Mouse (Mus musculus) hindbrain, embryonic 15.5 days (tissue): Measurements from ENCODE around the gene Tmprss4. TPM values are rescaled to one million over a fixed set of nuclear protein-coding genes. Genes with fewer than 3 reads are reported as not detected.

ENCODE experiments used
- ATAC-seq: fragments of 200-750 bp; cut with Nextera tagmentation; 2 replicates; pipeline ENCODE4 v1.8.0; 2017; ENCODE audit warnings: low read depth, moderate number of reproducible peaks, moderate TSS enrichment; ENCODE audit not compliant: low FRiP score
- H3K27ac ChIP-seq: fragments of 300-500 bp; sonication (generic); replicated peaks from 2 replicates; pipeline ENCODE4 v1.5.1; 2015; ENCODE audit warnings: mild to moderate bottlenecking, inconsistent platforms
- H3K27me3 ChIP-seq: fragments of 300-500 bp; sonication (generic); 2 replicates; pipeline ENCODE4 v1.6.1; 2015; ENCODE audit warnings: control low read depth, inconsistent platforms
- H3K36me3 ChIP-seq: fragments of 300-500 bp; sonication (generic); 2 replicates; pipeline ENCODE4 v1.6.1; 2015; ENCODE audit warnings: control low read depth, inconsistent platforms
- H3K4me1 ChIP-seq: fragments of 300-500 bp; sonication (generic); replicated peaks from 2 replicates; pipeline ENCODE4 v1.6.1; 2015; ENCODE audit warnings: control low read depth, inconsistent platforms
- H3K4me2 ChIP-seq: fragments of 300-500 bp; sonication (generic); 2 replicates; pipeline ENCODE4 v1.6.1; 2015; ENCODE audit warnings: moderate library complexity, mild to moderate bottlenecking, inconsistent platforms
- H3K4me3 ChIP-seq: fragments of 300-500 bp; sonication (generic); 2 replicates; pipeline ENCODE4 v1.5.1; 2015; ENCODE audit warnings: mild to moderate bottlenecking, inconsistent platforms
- H3K9ac ChIP-seq: fragments of 300-500 bp; sonication (generic); 2 replicates; pipeline ENCODE4 v1.6.1; 2015; ENCODE audit warnings: inconsistent platforms
- H3K9me3 ChIP-seq: fragments of 300-500 bp; sonication (generic); 2 replicates; pipeline ENCODE4 v1.6.1; 2016; ENCODE audit warnings: control low read depth, inconsistent platforms
- WGBS: fragments of 180-500 bp; shearing (Covaris S2); methylation state at CpG from one replicate; pipeline ENCODE4 v1.1.7; 2015; 5-methylcytosine and 5-hydroxymethylcytosine counted together
- polyA plus RNA-seq: library from polyadenylated mRNA; unstranded; fragments of >200 nt; fragmentation: Nextera tagmentation; extraction: Ambion mirVana; gene quantifications from 2 replicates; pipeline ENCODE4 v1.2.1, GENCODE M21; 2015

Gene Tmprss4
- polyA plus RNA-seq, 1 experiment from 2014 or later, result 0.14 TPM

- H3K4me3 ChIP-seq, result no peak overlapping the region
- no peak overlapping the region for H3K4me2 ChIP-seq
- no peaks in the 10 kb centered on the region for H3K9me3 ChIP-seq
- ATAC-seq, result no peak
- H3K27ac ChIP-seq, result no peak overlapping the region
- H3K9ac ChIP-seq, result no peak overlapping the region
- H3K36me3 ChIP-seq, result no peaks in the 10 kb centered on the region
- H3K4me1 ChIP-seq, result peaks cover 2% of the 10 kb centered on the region
- H3K27me3 ChIP-seq, result peaks cover 8% of the 10 kb centered on the region; the same call in 1 of the 2 replicates
- WGBS, result 75% methylated on average over 1 of the region's 1 CpGs
Measured at GRCm38 (mm10) chr9:45150933-45151332, 53.0 kb downstream of the Tmprss4 start.

DNA sequence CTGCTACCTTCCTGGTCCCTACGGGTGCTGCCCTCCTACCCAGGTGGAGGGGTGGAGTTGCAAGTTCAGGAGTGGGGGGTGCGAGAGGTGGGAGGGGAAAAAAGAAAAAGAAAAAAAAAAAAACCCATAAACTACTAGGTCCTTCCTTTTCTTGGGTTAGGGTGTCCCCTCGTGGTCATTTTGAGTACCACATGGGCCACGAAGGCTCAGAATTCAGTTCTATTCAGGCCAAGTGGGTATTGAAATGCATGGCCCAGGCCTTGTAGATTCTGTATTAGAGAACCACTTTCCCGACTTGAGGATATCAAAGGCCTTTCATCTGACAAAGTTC lies 57.7 kb downstream of the Tmprss4 start:
- Histone ChIP-seq H3K4me2 (peak overlapping the region; percentile 93), H3K36me3 (no peaks in the 10 kb centered on the region), H3K9me3 (no peaks in the 10 kb centered on the region), H3K4me1 (peaks cover 10% of the 10 kb centered on the region), H3K4me3 (peak overlapping the region; percentile 41), H3K27ac (no peak overlapping the region), H3K27me3 (peaks cover 44% of the 10 kb centered on the region), H3K9ac (peak overlapping the region; percentile 42)
- ATAC-seq, result no peak
- 1% methylated on average over 5 of the region's 5 CpGs for WGBS

- Histone ChIP-seq H3K4me2 (peak overlapping the region; percentile 93), H3K4me1 (peaks cover 10% of the 10 kb centered on the region), H3K27me3 (peaks cover 49% of the 10 kb centered on the region), H3K4me3 (peak overlapping the region; percentile 41), H3K9ac (peak overlapping the region; percentile 42), H3K9me3 (no peaks in the 10 kb centered on the region), H3K36me3 (no peaks in the 10 kb centered on the region), H3K27ac (no peak overlapping the region)
- 2% methylated on average over 27 of the region's 27 CpGs for WGBS
- ATAC-seq, result peak; percentile 66
Measured at GRCm38 (mm10) chr9:45145533-45146266, 58.2 kb downstream of the Tmprss4 start.

DNA sequence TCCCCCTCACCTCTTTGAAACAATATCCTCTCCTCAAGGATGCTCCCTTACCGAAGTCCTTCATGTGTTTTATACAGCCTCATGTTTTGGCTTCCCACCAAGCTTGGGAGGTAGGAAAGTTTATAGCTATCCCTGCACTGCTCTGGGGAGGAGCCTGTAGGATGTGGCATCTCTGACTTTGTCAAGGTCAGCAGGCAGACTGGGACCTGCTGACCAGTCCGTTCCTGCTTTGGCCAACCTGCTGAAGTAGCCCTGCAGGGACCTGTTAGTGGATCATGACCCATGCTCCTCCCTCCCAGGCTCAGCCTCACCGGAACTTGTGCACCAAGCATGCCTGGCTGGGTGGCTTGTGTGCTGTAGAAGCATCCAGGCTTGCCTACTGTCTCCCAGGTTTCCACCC lies 61.2 kb downstream of the Tmprss4 start:
- Histone ChIP-seq H3K9me3 (no peaks in the 10 kb centered on the region), H3K4me3 (no peak overlapping the region), H3K36me3 (no peaks in the 10 kb centered on the region), H3K4me2 (no peak overlapping the region), H3K27me3 (peaks cover 77% of the 10 kb centered on the region), H3K9ac (no peak overlapping the region), H3K27ac (no peak overlapping the region), H3K4me1 (peaks cover 26% of the 10 kb centered on the region)
- no peak for ATAC-seq
- 65% methylated on average over 3 of the region's 3 CpGs for WGBS

DNA sequence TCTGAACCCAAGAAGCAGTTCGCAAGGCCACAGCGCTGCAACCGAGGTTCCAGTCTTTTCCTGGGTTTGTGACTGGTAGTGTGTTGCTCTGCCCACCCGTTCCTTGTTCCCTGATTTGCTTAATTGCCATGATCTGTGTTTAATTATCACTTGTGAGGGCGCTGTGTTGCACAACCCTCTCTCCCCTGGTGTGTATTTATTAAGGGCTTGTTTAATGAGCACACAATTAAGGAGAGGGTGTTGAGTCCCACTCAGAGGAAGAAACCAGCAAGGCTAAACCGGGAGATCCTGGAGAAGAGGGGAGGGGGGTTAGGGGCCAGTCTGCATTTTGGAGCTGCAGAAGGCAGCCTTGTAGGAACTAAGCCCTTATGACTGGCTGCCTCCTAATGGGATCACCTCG lies 62.9 kb downstream of the Tmprss4 start:
- H3K27me3 ChIP-seq, result peaks cover 87% of the 10 kb centered on the region
- H3K9ac ChIP-seq, result no peak overlapping the region
- H3K4me2 ChIP-seq, result no peak overlapping the region
- H3K4me3 ChIP-seq, result no peak overlapping the region
- H3K36me3 ChIP-seq, result no peaks in the 10 kb centered on the region
- ATAC-seq, result no peak
- WGBS, result 51% methylated on average over 7 of the region's 7 CpGs
- H3K9me3 ChIP-seq, result no peaks in the 10 kb centered on the region
- peaks cover 25% of the 10 kb centered on the region for H3K4me1 ChIP-seq
- no peak overlapping the region for H3K27ac ChIP-seq

GRCm38 (mm10) chr9:45139082-45139481 lies 64.8 kb downstream of the Tmprss4 start:
- H3K9me3 ChIP-seq, result no peaks in the 10 kb centered on the region
- peaks cover 17% of the 10 kb centered on the region for H3K4me1 ChIP-seq
- peak overlapping the region; percentile 37; the same call in 1 of the 2 replicates for H3K9ac ChIP-seq
- ATAC-seq, result no peak
- no peak overlapping the region for H3K27ac ChIP-seq
- H3K36me3 ChIP-seq, result no peaks in the 10 kb centered on the region
- H3K27me3 ChIP-seq, result peaks cover 88% of the 10 kb centered on the region
- peak overlapping the region; percentile 91 for H3K4me2 ChIP-seq
- WGBS, result 2% methylated on average over 7 of the region's 7 CpGs
- peak overlapping the region; percentile 49 for H3K4me3 ChIP-seq

- under 1% methylated on average over 69 of the region's 76 CpGs for WGBS
- Histone ChIP-seq H3K4me3 (peak within 1 kb of the TSS; percentile 49), H3K9me3 (no peaks in the 10 kb centered on the region), H3K4me2 (peak within 1 kb of the TSS; percentile 91), H3K36me3 (no peaks in the 10 kb centered on the region), H3K4me1 (peaks cover 17% of the 10 kb centered on the region), H3K27ac (no peak within 1 kb of the TSS), H3K27me3 (peaks cover 91% of the 10 kb centered on the region), H3K9ac (peak within 1 kb of the TSS; percentile 37; the same call in 1 of the 2 replicates)
- 0 out of 2 replicates have a peak, but pooled peaks have one; percentile 21 for ATAC-seq
Measured at GRCm38 (mm10) chr9:45138191-45139032, 65.5 kb downstream of the Tmprss4 start, which contains the start of gene Scn4b. Scn4b (plus strand) TSS chr9:45138395.

DNA sequence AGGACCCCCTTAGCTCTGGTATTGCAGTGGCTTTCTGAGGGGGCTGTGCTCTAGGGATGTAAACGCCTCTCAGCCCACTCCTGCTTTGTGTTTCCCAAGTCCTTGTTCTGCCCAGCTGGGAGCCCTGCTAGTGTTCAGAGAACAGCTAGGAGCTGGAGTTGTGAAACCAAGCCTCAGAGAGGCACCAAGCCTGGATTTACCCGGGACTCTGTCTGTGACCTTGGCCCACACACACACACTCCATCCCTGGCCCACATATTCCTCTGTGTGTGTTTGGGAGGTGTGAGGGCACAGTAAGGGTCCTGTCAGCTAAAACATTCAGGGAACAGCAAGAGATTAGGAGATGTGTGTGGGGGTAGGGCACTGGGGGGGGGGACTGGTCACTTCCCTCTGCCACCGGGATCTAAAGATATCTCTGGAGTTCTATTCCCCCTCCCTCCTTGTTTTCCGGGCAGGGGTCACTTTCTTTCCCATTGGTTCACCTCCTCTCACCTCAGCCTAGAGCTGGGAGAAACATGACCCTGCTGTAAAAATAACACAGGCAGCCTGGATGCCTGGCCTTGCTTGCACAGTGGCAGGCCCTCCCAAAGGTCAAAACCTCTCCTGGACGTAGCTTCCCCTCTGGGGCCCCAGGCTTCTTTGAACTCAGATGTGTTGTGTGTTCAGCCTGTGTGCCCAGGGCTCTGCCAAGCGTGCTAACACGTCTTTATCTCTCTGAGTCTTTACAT lies 67.3 kb downstream of the Tmprss4 start:
- Histone ChIP-seq H3K4me3 (no peak overlapping the region), H3K9ac (no peak overlapping the region), H3K36me3 (no peaks in the 10 kb centered on the region), H3K27ac (no peak overlapping the region), H3K27me3 (peaks cover 80% of the 10 kb centered on the region), H3K4me1 (peaks cover 17% of the 10 kb centered on the region), H3K9me3 (no peaks in the 10 kb centered on the region), H3K4me2 (no peak overlapping the region)
- WGBS, result 16% methylated on average over 7 of the region's 7 CpGs
- ATAC-seq, result no peak

DNA sequence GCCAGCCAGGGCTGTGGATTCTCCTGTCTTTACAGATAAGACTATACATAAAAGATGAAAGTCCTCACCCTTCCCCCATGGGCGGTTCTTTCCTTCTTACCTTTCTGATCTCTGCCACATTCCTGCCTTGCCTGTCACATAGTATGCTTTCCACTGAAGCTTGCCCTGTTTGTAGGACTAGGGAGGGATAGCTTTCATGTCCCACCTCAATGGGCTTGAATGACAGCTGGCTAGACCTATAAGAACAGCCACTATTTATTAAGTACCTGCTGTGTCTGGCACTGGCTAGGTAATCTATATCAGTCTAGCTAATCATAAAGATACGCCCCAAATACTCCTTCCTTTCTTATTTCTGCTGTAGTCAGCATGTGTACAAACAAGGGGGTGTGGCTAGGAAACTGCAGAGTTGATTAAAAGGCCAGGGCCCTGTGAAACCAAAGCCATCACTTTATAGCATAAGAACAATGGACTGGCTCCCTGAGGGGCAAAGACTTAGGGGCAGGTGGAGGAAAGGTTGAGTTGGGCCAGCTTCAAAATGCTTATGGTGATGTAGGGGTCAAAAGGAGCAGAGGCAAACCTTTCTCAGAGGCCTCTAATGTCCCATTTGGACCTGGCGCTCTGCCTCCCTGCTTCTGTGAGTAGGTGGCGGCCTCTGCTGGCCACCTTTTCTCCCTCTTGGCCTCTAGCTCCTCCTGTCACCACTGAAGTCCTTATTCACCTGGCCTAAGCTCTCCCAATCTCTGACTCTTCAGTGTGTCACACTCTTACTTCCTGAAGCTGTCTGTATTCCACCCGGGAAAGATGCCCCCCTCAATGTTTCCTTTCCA lies 70.2 kb downstream of the Tmprss4 start:
- Histone ChIP-seq H3K27me3 (peaks cover 51% of the 10 kb centered on the region), H3K4me3 (no peak overlapping the region), H3K36me3 (no peaks in the 10 kb centered on the region), H3K4me1 (peaks cover 11% of the 10 kb centered on the region), H3K27ac (no peak overlapping the region), H3K4me2 (no peak overlapping the region), H3K9ac (no peak overlapping the region), H3K9me3 (no peaks in the 10 kb centered on the region)
- 24% methylated on average over 5 of the region's 5 CpGs for WGBS
- ATAC-seq, result no peak

GRCm38 (mm10) chr9:45130119-45130518 lies 73.8 kb downstream of the Tmprss4 start:
- no peak for ATAC-seq
- WGBS, result 87% methylated on average over 3 of the region's 3 CpGs
- Histone ChIP-seq H3K9ac (no peak overlapping the region), H3K4me2 (no peak overlapping the region), H3K4me3 (no peak overlapping the region), H3K27ac (no peak overlapping the region), H3K4me1 (no peaks in the 10 kb centered on the region), H3K27me3 (peaks cover 17% of the 10 kb centered on the region), H3K36me3 (peaks cover 12% of the 10 kb centered on the region; the same call in 1 of the 2 replicates), H3K9me3 (no peaks in the 10 kb centered on the region)

DNA sequence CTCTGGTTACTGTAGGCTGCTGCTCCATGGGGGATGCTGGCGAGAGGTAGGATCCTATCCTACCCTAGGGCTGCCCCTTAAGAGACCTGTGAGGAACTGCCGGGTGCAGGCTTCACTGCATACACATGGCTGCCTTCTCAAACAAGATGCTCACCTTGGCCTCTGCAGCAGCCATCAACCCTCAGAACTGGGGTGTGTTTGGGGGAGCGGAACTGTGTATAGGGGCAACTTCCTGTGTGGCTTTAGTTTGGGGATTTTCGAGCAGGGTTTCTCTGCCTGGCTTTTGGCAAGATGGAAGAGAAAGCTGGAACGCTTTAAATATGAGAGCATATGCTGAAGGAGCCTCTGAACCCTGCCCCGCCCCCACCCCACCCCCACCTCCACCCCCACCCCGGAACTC lies 77.0 kb downstream of the Tmprss4 start:
- no peak overlapping the region for H3K9ac ChIP-seq
- peaks cover 14% of the 10 kb centered on the region for H3K36me3 ChIP-seq
- no peak overlapping the region for H3K27ac ChIP-seq
- H3K4me3 ChIP-seq, result no peak overlapping the region
- no peak overlapping the region for H3K4me2 ChIP-seq
- 69% methylated on average over 7 of the region's 7 CpGs for WGBS
- no peaks in the 10 kb centered on the region for H3K9me3 ChIP-seq
- no peaks in the 10 kb centered on the region for H3K27me3 ChIP-seq
- H3K4me1 ChIP-seq, result peaks cover 7% of the 10 kb centered on the region
- ATAC-seq, result no peak
